Mouse (Mus musculus): Measurements from ENCODE around the gene Eaf1.
A peak's percentile ranks its signal among the peaks of the same experiment; 100 is the strongest.
"Not testable (repeated sequence)": the region's sequence is repeated elsewhere in the genome, so short reads cannot be mapped to it uniquely, and the experiment has no call there.

The Eaf1 gene

GRCm38 (mm10) chr14:31494349-31494974 is at the start of gene Eaf1:
Gene Eaf1 (plus strand): TSS chr14:31494399.
- peak in 1 of 2 experiments; percentile 59 for DNase-seq

- DNase-seq = no peak
Observed at GRCm38 (mm10) chr14:31448994-31449393, 45.2 kb upstream of the Eaf1 start.

GRCm38 (mm10) chr14:31453946-31454345 is 40.3 kb upstream of the Eaf1 start:
- DNase-seq = not testable (repeated sequence)

GRCm38 (mm10) chr14:31454849-31455566 is 39.2 kb upstream of the Eaf1 start:
- peak; percentile 64 to 65 for DNase-seq

GRCm38 (mm10) chr14:31456064-31456721 is 38.0 kb upstream of the Eaf1 start:
- DNase-seq = no peak

GRCm38 (mm10) chr14:31458006-31458405 is 36.2 kb upstream of the Eaf1 start:
- DNase-seq = no peak

GRCm38 (mm10) chr14:31462226-31462625 is 32.0 kb upstream of the Eaf1 start:
- DNase-seq = peak; percentile 34 to 38

- no peak for DNase-seq
Observed at GRCm38 (mm10) chr14:31462886-31463285, 31.3 kb upstream of the Eaf1 start.

- DNase-seq = no peak
Observed at GRCm38 (mm10) chr14:31464176-31464575, 30.0 kb upstream of the Eaf1 start.

GRCm38 (mm10) chr14:31469711-31470110 is 24.5 kb upstream of the Eaf1 start:
- DNase-seq = no peak

- DNase-seq = peak; percentile 73 to 75
Observed at GRCm38 (mm10) chr14:31472451-31473061, 21.6 kb upstream of the Eaf1 start.

GRCm38 (mm10) chr14:31473297-31473696 is 20.9 kb upstream of the Eaf1 start:
- DNase-seq = peak in 1 of 2 experiments; percentile 14

GRCm38 (mm10) chr14:31482417-31482816 is 11.8 kb upstream of the Eaf1 start:
- DNase-seq = no peak

GRCm38 (mm10) chr14:31486465-31486864 is 7.7 kb upstream of the Eaf1 start:
- DNase-seq = no peak

GRCm38 (mm10) chr14:31488055-31488454 is 6.1 kb upstream of the Eaf1 start:
- no peak for DNase-seq

GRCm38 (mm10) chr14:31493901-31494300 is 298 bp upstream of the Eaf1 start:
- peak; percentile 30 to 34 for DNase-seq

- peak; percentile 89 to 90 for DNase-seq
Observed at GRCm38 (mm10) chr14:31494975-31495455, 816 bp downstream of the Eaf1 start, which contains the start of gene Mettl6. Gene Mettl6 (minus strand): TSS chr14:31495040.

GRCm38 (mm10) chr14:31495538-31495937 is 1.3 kb downstream of the Eaf1 start:
- peak; percentile 7 to 8 for DNase-seq

- DNase-seq = peak; percentile 7 to 21
Observed at GRCm38 (mm10) chr14:31496241-31496646, 2.0 kb downstream of the Eaf1 start.

GRCm38 (mm10) chr14:31499526-31499925 is 5.3 kb downstream of the Eaf1 start:
- DNase-seq = no peak

GRCm38 (mm10) chr14:31503406-31503805 is 9.2 kb downstream of the Eaf1 start:
- DNase-seq = no peak

- DNase-seq = no peak
Observed at GRCm38 (mm10) chr14:31506456-31506855, 12.3 kb downstream of the Eaf1 start.

GRCm38 (mm10) chr14:31509911-31510310 is 15.7 kb downstream of the Eaf1 start:
- DNase-seq = no peak

Data from B cell, adult 2 months (primary cell).